Mouse (Mus musculus): ENCODE measurements around the gene Dnmt3l. TPM values are rescaled to one million over a fixed set of nuclear protein-coding genes. Genes with fewer than 3 reads are reported as not detected.
A peak's percentile ranks its signal among the peaks of the same experiment; 100 is the strongest.
"Not testable (repeated sequence)": the region's sequence is repeated elsewhere in the genome, so short reads cannot be mapped to it uniquely, and the experiment has no call there.

Dnmt3l gene
- polyA plus RNA-seq, 1 experiment from 2014 or later = 0.34 TPM

- H3K4me3 ChIP-seq (ENCODE audit: low read depth, low read length) = no peak overlapping the region
- no peaks in the 10 kb centered on the region for H3K36me3 ChIP-seq (ENCODE audit: control insufficient read depth, insufficient read depth, low read length)
- WGBS = 78% methylated on average over 4 of the region's 4 CpGs
- H3K27ac ChIP-seq (ENCODE audit: low read depth) = no peak overlapping the region
- no peak overlapping the region for H3K4me2 ChIP-seq (ENCODE audit: low read length)
- H3K9me3 ChIP-seq (ENCODE audit: control insufficient read depth, low read length) = no peaks in the 10 kb centered on the region
- no peaks in the 10 kb centered on the region for H3K4me1 ChIP-seq (replicated peaks; ENCODE audit: control insufficient read depth, insufficient read depth, low read length)
- peak; percentile 74; the same call in 1 of the 2 replicates for ATAC-seq (replicated peaks; ENCODE audit: low FRiP score, low TSS enrichment, low read depth)
- H3K27me3 ChIP-seq (replicated peaks; ENCODE audit: control insufficient read depth, insufficient read depth, low read length) = no peaks in the 10 kb centered on the region
- DNase-seq (ENCODE audit: low spot score) = no peak
- no peak overlapping the region for H3K9ac ChIP-seq (ENCODE audit: low read length)
Observed at GRCm38 (mm10) chr10:78019291-78019690, 22.5 kb upstream of the Dnmt3l start.

DNA sequence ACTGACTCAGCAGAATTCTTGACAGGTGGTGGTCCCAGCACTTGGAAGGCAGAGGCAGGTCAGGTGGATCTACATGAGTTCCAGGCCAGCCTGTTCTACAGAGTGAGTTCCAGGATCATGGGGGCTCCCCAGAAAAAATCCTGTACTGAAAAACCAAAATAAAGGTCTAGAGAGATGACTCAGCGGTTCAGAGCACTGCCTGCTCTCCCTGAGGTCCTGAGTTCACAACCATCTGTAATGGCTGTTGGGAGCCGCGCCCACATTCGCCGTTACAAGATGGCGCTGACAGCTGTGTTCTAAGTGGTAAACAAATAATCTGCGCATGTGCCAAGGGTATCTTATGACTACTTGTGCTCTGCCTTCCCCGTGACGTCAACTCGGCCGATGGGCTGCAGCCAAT, 21.8 kb upstream of the Dnmt3l start:
- H3K4me1 ChIP-seq (replicated peaks; ENCODE audit: control insufficient read depth, insufficient read depth, low read length); ATAC-seq (replicated peaks; ENCODE audit: low FRiP score, low TSS enrichment, low read depth): not testable (repeated sequence)

DNA sequence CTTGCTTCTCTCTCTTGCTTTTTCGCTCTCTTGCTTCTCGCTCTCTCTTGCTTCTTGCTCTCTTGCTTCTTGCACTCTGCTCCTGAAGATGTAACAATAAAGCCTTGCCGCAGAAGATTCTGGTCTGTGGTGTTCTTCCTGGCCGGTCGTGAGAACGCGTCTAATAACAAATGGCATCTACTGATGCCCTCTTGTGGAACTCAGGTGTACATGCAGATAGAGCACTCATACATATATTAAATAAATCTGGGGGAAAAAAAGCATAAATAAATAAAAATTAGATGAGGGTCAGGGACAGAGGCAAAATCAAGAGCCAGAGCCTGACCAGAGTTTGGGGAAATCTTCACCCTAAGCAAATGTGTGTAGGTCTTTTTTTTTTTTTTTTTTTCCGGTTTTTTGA, 16.3 kb upstream of the Dnmt3l start:
- H3K9ac ChIP-seq (ENCODE audit: low read length); H3K4me2 ChIP-seq (ENCODE audit: low read length); ATAC-seq (replicated peaks; ENCODE audit: low FRiP score, low TSS enrichment, low read depth); H3K9me3 ChIP-seq (ENCODE audit: control insufficient read depth, low read length); H3K36me3 ChIP-seq (ENCODE audit: control insufficient read depth, insufficient read depth, low read length); DNase-seq (ENCODE audit: low spot score); H3K4me1 ChIP-seq (replicated peaks; ENCODE audit: control insufficient read depth, insufficient read depth, low read length); H3K27me3 ChIP-seq (replicated peaks; ENCODE audit: control insufficient read depth, insufficient read depth, low read length); H3K4me3 ChIP-seq (ENCODE audit: low read depth, low read length); H3K27ac ChIP-seq (ENCODE audit: low read depth): not testable (repeated sequence)
- WGBS = 70% methylated on average over 6 of the region's 8 CpGs

More for the DNA sequence above, 21.8 kb upstream of the Dnmt3l start:
- not testable (repeated sequence) for H3K4me2 ChIP-seq (ENCODE audit: low read length); H3K36me3 ChIP-seq (ENCODE audit: control insufficient read depth, insufficient read depth, low read length); H3K4me3 ChIP-seq (ENCODE audit: low read depth, low read length); H3K9me3 ChIP-seq (ENCODE audit: control insufficient read depth, low read length); H3K9ac ChIP-seq (ENCODE audit: low read length); DNase-seq (ENCODE audit: low spot score); H3K27me3 ChIP-seq (replicated peaks; ENCODE audit: control insufficient read depth, insufficient read depth, low read length); H3K27ac ChIP-seq (ENCODE audit: low read depth)
- 94% methylated on average over 6 of the region's 11 CpGs for WGBS

DNA sequence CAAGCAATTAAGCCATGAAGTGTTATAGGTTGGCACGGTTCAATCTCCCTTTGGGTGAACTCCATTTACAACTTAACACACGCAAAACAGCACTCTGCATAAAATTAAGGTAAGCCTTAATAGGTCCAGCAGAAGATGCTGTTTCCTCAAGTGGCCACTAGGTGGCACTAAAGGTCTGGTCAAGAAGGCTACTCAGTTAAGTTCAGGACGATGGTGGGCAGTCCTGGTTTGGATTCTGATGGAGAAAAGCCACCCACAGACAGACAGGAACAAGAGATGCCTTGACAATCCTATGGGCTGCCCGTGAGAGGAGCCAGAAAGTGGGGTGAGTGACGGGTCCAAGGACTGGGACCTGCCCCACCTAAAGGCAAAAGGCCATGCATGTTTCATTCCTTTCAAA, 13.6 kb upstream of the Dnmt3l start:
- H3K36me3 ChIP-seq (ENCODE audit: control insufficient read depth, insufficient read depth, low read length) = no peaks in the 10 kb centered on the region
- no peak overlapping the region for H3K4me2 ChIP-seq (ENCODE audit: low read length)
- no peaks in the 10 kb centered on the region for H3K27me3 ChIP-seq (replicated peaks; ENCODE audit: control insufficient read depth, insufficient read depth, low read length)
- DNase-seq (ENCODE audit: low spot score) (peak; percentile 84), ATAC-seq (replicated peaks; ENCODE audit: low FRiP score, low TSS enrichment, low read depth) (peak; percentile 83)
- no peak overlapping the region for H3K4me3 ChIP-seq (ENCODE audit: low read depth, low read length)
- 7% methylated on average over 5 of the region's 5 CpGs for WGBS
- H3K9ac ChIP-seq (ENCODE audit: low read length) = no peak overlapping the region
- no peaks in the 10 kb centered on the region for H3K9me3 ChIP-seq (ENCODE audit: control insufficient read depth, low read length)
- H3K4me1 ChIP-seq (replicated peaks; ENCODE audit: control insufficient read depth, insufficient read depth, low read length) = no peaks in the 10 kb centered on the region
- no peak overlapping the region for H3K27ac ChIP-seq (ENCODE audit: low read depth)

GRCm38 (mm10) chr10:78029080-78029479, 12.7 kb upstream of the Dnmt3l start:
- Histone ChIP-seq H3K36me3 (ENCODE audit: control insufficient read depth, insufficient read depth, low read length) (no peaks in the 10 kb centered on the region), H3K9ac (ENCODE audit: low read length) (no peak overlapping the region), H3K27ac (ENCODE audit: low read depth) (no peak overlapping the region), H3K4me3 (ENCODE audit: low read depth, low read length) (no peak overlapping the region), H3K27me3 (replicated peaks; ENCODE audit: control insufficient read depth, insufficient read depth, low read length) (no peaks in the 10 kb centered on the region), H3K4me2 (ENCODE audit: low read length) (no peak overlapping the region), H3K4me1 (replicated peaks; ENCODE audit: control insufficient read depth, insufficient read depth, low read length) (no peaks in the 10 kb centered on the region), H3K9me3 (ENCODE audit: control insufficient read depth, low read length) (no peaks in the 10 kb centered on the region)
- 82% methylated on average over 1 of the region's 1 CpGs for WGBS
- DNase-seq (ENCODE audit: low spot score) (no peak), ATAC-seq (replicated peaks; ENCODE audit: low FRiP score, low TSS enrichment, low read depth) (no peak)

DNA sequence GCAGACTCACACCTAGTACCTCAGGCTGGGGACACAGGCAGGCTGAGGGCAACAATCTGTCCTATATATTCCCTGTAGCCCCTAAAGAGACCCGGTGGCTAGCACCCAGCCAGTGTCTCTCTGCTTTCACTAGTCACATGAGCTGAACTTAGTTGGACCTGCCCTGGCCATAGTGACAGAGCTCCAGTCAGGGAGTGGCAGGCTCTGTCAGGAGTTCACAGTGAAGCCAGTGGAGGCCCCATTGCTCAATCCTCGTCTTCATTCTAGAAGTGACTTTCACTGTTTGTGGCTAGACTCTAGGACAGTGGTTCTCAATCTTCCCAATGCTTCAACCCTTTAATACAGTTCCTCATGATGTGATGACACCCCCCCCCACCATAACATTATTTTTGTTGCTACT, 9.8 kb upstream of the Dnmt3l start:
- Histone ChIP-seq H3K27me3 (replicated peaks; ENCODE audit: control insufficient read depth, insufficient read depth, low read length) (no peaks in the 10 kb centered on the region), H3K9me3 (ENCODE audit: control insufficient read depth, low read length) (no peaks in the 10 kb centered on the region), H3K9ac (ENCODE audit: low read length) (no peak overlapping the region), H3K4me1 (replicated peaks; ENCODE audit: control insufficient read depth, insufficient read depth, low read length) (no peaks in the 10 kb centered on the region), H3K36me3 (ENCODE audit: control insufficient read depth, insufficient read depth, low read length) (no peaks in the 10 kb centered on the region), H3K27ac (ENCODE audit: low read depth) (no peak overlapping the region), H3K4me2 (ENCODE audit: low read length) (no peak overlapping the region), H3K4me3 (ENCODE audit: low read depth, low read length) (no peak overlapping the region)
- ATAC-seq (replicated peaks; ENCODE audit: low FRiP score, low TSS enrichment, low read depth) (no peak), DNase-seq (ENCODE audit: low spot score) (no peak)
- 81% methylated on average over 2 of the region's 2 CpGs for WGBS

- ATAC-seq (replicated peaks; ENCODE audit: low FRiP score, low TSS enrichment, low read depth) (no peak), DNase-seq (ENCODE audit: low spot score) (no peak)
- Histone ChIP-seq H3K36me3 (ENCODE audit: control insufficient read depth, insufficient read depth, low read length) (no peaks in the 10 kb centered on the region), H3K27me3 (replicated peaks; ENCODE audit: control insufficient read depth, insufficient read depth, low read length) (no peaks in the 10 kb centered on the region), H3K4me2 (ENCODE audit: low read length) (no peak overlapping the region), H3K4me1 (replicated peaks; ENCODE audit: control insufficient read depth, insufficient read depth, low read length) (no peaks in the 10 kb centered on the region), H3K4me3 (ENCODE audit: low read depth, low read length) (no peak overlapping the region), H3K9me3 (ENCODE audit: control insufficient read depth, low read length) (no peaks in the 10 kb centered on the region), H3K9ac (ENCODE audit: low read length) (no peak overlapping the region), H3K27ac (ENCODE audit: low read depth) (no peak overlapping the region)
- 89% methylated on average over 4 of the region's 4 CpGs for WGBS
Observed at GRCm38 (mm10) chr10:78037139-78037538, 4.6 kb upstream of the Dnmt3l start.

GRCm38 (mm10) chr10:78042096-78042495, 349 bp downstream of the Dnmt3l start:
- H3K4me3 ChIP-seq (ENCODE audit: low read depth, low read length) = no peak overlapping the region
- DNase-seq (ENCODE audit: low spot score) (no peak), ATAC-seq (replicated peaks; ENCODE audit: low FRiP score, low TSS enrichment, low read depth) (no peak)
- H3K4me1 ChIP-seq (replicated peaks; ENCODE audit: control insufficient read depth, insufficient read depth, low read length) = peaks cover 8% of the 10 kb centered on the region; the same call in 1 of the 2 replicates
- no peaks in the 10 kb centered on the region for H3K27me3 ChIP-seq (replicated peaks; ENCODE audit: control insufficient read depth, insufficient read depth, low read length)
- H3K27ac ChIP-seq (ENCODE audit: low read depth) = no peak overlapping the region
- H3K9me3 ChIP-seq (ENCODE audit: control insufficient read depth, low read length) = no peaks in the 10 kb centered on the region
- H3K9ac ChIP-seq (ENCODE audit: low read length) = no peak overlapping the region
- WGBS = 70% methylated on average over 7 of the region's 7 CpGs
- H3K36me3 ChIP-seq (ENCODE audit: control insufficient read depth, insufficient read depth, low read length) = no peaks in the 10 kb centered on the region
- H3K4me2 ChIP-seq (ENCODE audit: low read length) = no peak overlapping the region

DNA sequence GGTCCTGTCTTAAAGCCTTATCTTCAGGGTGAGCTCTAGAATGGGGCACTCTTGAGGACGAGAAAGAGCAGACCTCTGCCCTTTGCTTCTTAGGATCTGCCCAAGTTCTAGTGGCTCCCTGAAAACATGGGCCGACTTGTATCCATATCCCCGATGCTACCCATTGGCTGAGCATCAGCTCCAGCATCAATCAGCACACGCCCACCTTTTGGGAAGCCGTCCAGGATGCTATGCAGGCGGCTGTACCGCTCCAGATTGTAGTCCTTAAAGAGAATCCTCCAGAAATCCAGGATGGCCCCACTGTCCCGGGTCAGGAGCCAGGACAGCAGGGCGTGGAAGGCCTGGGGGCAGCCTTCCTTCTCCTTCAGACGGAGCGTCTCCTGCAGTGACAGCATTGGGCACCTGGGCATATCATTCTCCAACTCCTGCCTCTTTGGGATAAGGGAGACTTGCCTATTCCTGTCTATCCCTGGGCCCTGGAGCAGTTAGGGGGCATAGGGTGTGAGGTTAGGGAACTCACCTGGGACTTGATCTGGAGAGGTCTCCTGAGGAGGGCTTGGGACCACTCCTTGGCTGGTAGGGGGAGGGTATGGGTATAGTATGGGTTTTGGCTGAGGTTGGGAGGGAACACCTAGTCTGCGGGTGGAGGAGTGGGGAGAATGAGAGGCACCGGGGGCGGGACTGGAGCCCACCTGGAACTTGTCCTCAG, 1.1 kb downstream of the Dnmt3l start:
- Histone ChIP-seq H3K27ac (ENCODE audit: low read depth) (no peak overlapping the region), H3K4me3 (ENCODE audit: low read depth, low read length) (peak overlapping the region; percentile 18; the same call in 1 of the 2 replicates), H3K27me3 (replicated peaks; ENCODE audit: control insufficient read depth, insufficient read depth, low read length) (no peaks in the 10 kb centered on the region), H3K36me3 (ENCODE audit: control insufficient read depth, insufficient read depth, low read length) (no peaks in the 10 kb centered on the region), H3K9ac (ENCODE audit: low read length) (no peak overlapping the region), H3K9me3 (ENCODE audit: control insufficient read depth, low read length) (no peaks in the 10 kb centered on the region), H3K4me1 (replicated peaks; ENCODE audit: control insufficient read depth, insufficient read depth, low read length) (peaks cover 8% of the 10 kb centered on the region; the same call in 1 of the 2 replicates), H3K4me2 (ENCODE audit: low read length) (peak overlapping the region; percentile 44)
- DNase-seq (ENCODE audit: low spot score) (no peak), ATAC-seq (replicated peaks; ENCODE audit: low FRiP score, low TSS enrichment, low read depth) (no peak)
- 62% methylated on average over 14 of the region's 14 CpGs for WGBS

All from intestine, embryonic 14.5 days (tissue).